Mouse (Mus musculus) neural tube, embryonic 15.5 days (tissue): ENCODE measurements around the gene Kcnk3. TPM values are rescaled to one million over a fixed set of nuclear protein-coding genes. Genes with fewer than 3 reads are reported as not detected.
A peak's percentile ranks its signal among the peaks of the same experiment; 100 is the strongest.

Experiments
- ATAC-seq: fragments of 200-750 bp; cut with Nextera tagmentation; 2 replicates; pipeline ENCODE4 v1.8.0; 2017; ENCODE audit warnings: mild to moderate bottlenecking, moderate TSS enrichment, moderate library complexity; ENCODE audit not compliant: low FRiP score
- H3K27ac ChIP-seq: fragments of 300-500 bp; sonication (generic); replicated peaks from 2 replicates; pipeline ENCODE4 v1.5.1; 2015; ENCODE audit warnings: mild to moderate bottlenecking, inconsistent platforms
- H3K27me3 ChIP-seq: fragments of 300-500 bp; sonication (generic); replicated peaks from 2 replicates; pipeline ENCODE4 v1.6.1; 2015; ENCODE audit warnings: inconsistent platforms
- H3K36me3 ChIP-seq: fragments of 300-500 bp; sonication (generic); 2 replicates; pipeline ENCODE4 v1.6.1; 2015; ENCODE audit warnings: inconsistent platforms
- H3K4me1 ChIP-seq: fragments of 300-500 bp; sonication (generic); 2 replicates; pipeline ENCODE4 v1.6.1; 2015; ENCODE audit warnings: inconsistent platforms
- H3K4me2 ChIP-seq: fragments of 300-500 bp; sonication (generic); 2 replicates; pipeline ENCODE4 v1.6.1; 2015; ENCODE audit warnings: inconsistent platforms, mild to moderate bottlenecking, moderate library complexity
- H3K4me3 ChIP-seq: fragments of 300-500 bp; sonication (generic); replicated peaks from 2 replicates; pipeline ENCODE4 v1.5.1; 2015; ENCODE audit warnings: mild to moderate bottlenecking, inconsistent platforms
- H3K9ac ChIP-seq: fragments of 300-500 bp; sonication (generic); replicated peaks from 2 replicates; pipeline ENCODE4 v1.6.1; 2015; ENCODE audit warnings: mild to moderate bottlenecking, inconsistent platforms
- H3K9me3 ChIP-seq: fragments of 300-500 bp; sonication (generic); replicated peaks from 2 replicates; pipeline ENCODE4 v1.6.1; 2016; ENCODE audit warnings: inconsistent platforms
- WGBS: fragments of 180-500 bp; shearing (Covaris S2); methylation state at CpG from one replicate; pipeline ENCODE4 v1.1.7; 2015; ENCODE audit warnings: mixed read lengths; 5-methylcytosine and 5-hydroxymethylcytosine counted together
- polyA plus RNA-seq: library from polyadenylated mRNA; unstranded; fragments of >200 nt; fragmentation: Nextera tagmentation; extraction: Ambion mirVana; gene quantifications from 2 replicates; pipeline ENCODE4 v1.2.1, GENCODE M21; 2015

The Kcnk3 gene
- polyA plus RNA-seq, 1 experiment from 2014 or later, result 12.9 TPM

- Histone ChIP-seq H3K4me3 (no peak overlapping the region), H3K27ac (no peak overlapping the region), H3K27me3 (peaks cover 10% of the 10 kb centered on the region)
These were observed 27.8 kb downstream of the Kcnk3 start for GRCm38 (mm10) chr5:30615819-30616218.

GRCm38 (mm10) chr5:30616644-30617043 lies 28.7 kb downstream of the Kcnk3 start:
- 0 out of 2 replicates have a peak, but pooled peaks have one; percentile 18 for ATAC-seq
- Histone ChIP-seq H3K27me3 (peaks cover 18% of the 10 kb centered on the region), H3K4me2 (no peak overlapping the region), H3K27ac (no peak overlapping the region; the same call in 1 of the 2 replicates), H3K4me3 (no peak overlapping the region), H3K9me3 (no peaks in the 10 kb centered on the region), H3K36me3 (no peaks in the 10 kb centered on the region), H3K9ac (no peak overlapping the region), H3K4me1 (peaks cover 30% of the 10 kb centered on the region)
- WGBS, result 27% methylated on average over 3 of the region's 3 CpGs

More at GRCm38 (mm10) chr5:30615819-30616218, 27.8 kb downstream of the Kcnk3 start:
- WGBS, result 88% methylated on average over 4 of the region's 4 CpGs
- Histone ChIP-seq H3K4me1 (peaks cover 32% of the 10 kb centered on the region), H3K9me3 (no peaks in the 10 kb centered on the region), H3K36me3 (no peaks in the 10 kb centered on the region), H3K4me2 (no peak overlapping the region), H3K9ac (no peak overlapping the region)
- no peak for ATAC-seq

GRCm38 (mm10) chr5:30617357-30617756 lies 29.4 kb downstream of the Kcnk3 start:
- no peak overlapping the region for H3K4me2 ChIP-seq
- H3K27me3 ChIP-seq, result peaks cover 23% of the 10 kb centered on the region
- ATAC-seq, result no peak
- H3K27ac ChIP-seq, result no peak overlapping the region
- H3K4me1 ChIP-seq, result peaks cover 35% of the 10 kb centered on the region
- no peaks in the 10 kb centered on the region for H3K36me3 ChIP-seq
- H3K9me3 ChIP-seq, result no peaks in the 10 kb centered on the region
- no peak overlapping the region for H3K4me3 ChIP-seq
- 40% methylated on average over 3 of the region's 3 CpGs for WGBS
- H3K9ac ChIP-seq, result no peak overlapping the region

GRCm38 (mm10) chr5:30617851-30618250 lies 29.9 kb downstream of the Kcnk3 start:
- Histone ChIP-seq H3K9ac (no peak overlapping the region), H3K9me3 (no peaks in the 10 kb centered on the region), H3K4me3 (no peak overlapping the region), H3K27me3 (peaks cover 28% of the 10 kb centered on the region), H3K27ac (no peak overlapping the region), H3K36me3 (no peaks in the 10 kb centered on the region), H3K4me2 (no peak overlapping the region), H3K4me1 (peaks cover 40% of the 10 kb centered on the region)
- ATAC-seq, result no peak
- 29% methylated on average over 11 of the region's 11 CpGs for WGBS

GRCm38 (mm10) chr5:30618376-30619003 lies 30.5 kb downstream of the Kcnk3 start:
- no peak overlapping the region for H3K4me3 ChIP-seq
- no peak overlapping the region for H3K4me2 ChIP-seq
- no peaks in the 10 kb centered on the region for H3K9me3 ChIP-seq
- H3K9ac ChIP-seq, result no peak overlapping the region
- peaks cover 30% of the 10 kb centered on the region for H3K27me3 ChIP-seq
- no peak overlapping the region for H3K27ac ChIP-seq
- 86% methylated on average over 8 of the region's 8 CpGs for WGBS
- H3K36me3 ChIP-seq, result no peaks in the 10 kb centered on the region
- no peak for ATAC-seq
- H3K4me1 ChIP-seq, result peaks cover 41% of the 10 kb centered on the region

- H3K27me3 ChIP-seq, result peaks cover 32% of the 10 kb centered on the region
- no peaks in the 10 kb centered on the region for H3K9me3 ChIP-seq
- no peak for ATAC-seq
- no peak overlapping the region for H3K27ac ChIP-seq
- peaks cover 37% of the 10 kb centered on the region for H3K4me1 ChIP-seq
- H3K9ac ChIP-seq, result no peak overlapping the region
- 73% methylated on average over 2 of the region's 2 CpGs for WGBS
- H3K4me2 ChIP-seq, result no peak overlapping the region
- H3K4me3 ChIP-seq, result no peak overlapping the region
- H3K36me3 ChIP-seq, result no peaks in the 10 kb centered on the region
These were observed 31.2 kb downstream of the Kcnk3 start for GRCm38 (mm10) chr5:30619211-30619610.

- Histone ChIP-seq H3K4me2 (no peak overlapping the region), H3K36me3 (no peaks in the 10 kb centered on the region), H3K9me3 (no peaks in the 10 kb centered on the region), H3K4me1 (peaks cover 24% of the 10 kb centered on the region), H3K9ac (no peak overlapping the region), H3K27me3 (peaks cover 33% of the 10 kb centered on the region), H3K4me3 (no peak overlapping the region), H3K27ac (no peak overlapping the region)
- 98% methylated on average over 20 of the region's 20 CpGs for WGBS
- no peak for ATAC-seq
These were observed 32.6 kb downstream of the Kcnk3 start for GRCm38 (mm10) chr5:30620567-30620966.

GRCm38 (mm10) chr5:30621211-30621790 lies 33.3 kb downstream of the Kcnk3 start:
- Histone ChIP-seq H3K4me3 (no peak overlapping the region), H3K36me3 (no peaks in the 10 kb centered on the region), H3K4me1 (peaks cover 24% of the 10 kb centered on the region), H3K9me3 (no peaks in the 10 kb centered on the region), H3K27me3 (peaks cover 33% of the 10 kb centered on the region), H3K27ac (no peak overlapping the region), H3K4me2 (no peak overlapping the region), H3K9ac (no peak overlapping the region)
- WGBS, result 90% methylated on average over 9 of the region's 9 CpGs
- ATAC-seq, result no peak

GRCm38 (mm10) chr5:30621844-30622176 lies 33.8 kb downstream of the Kcnk3 start:
- Histone ChIP-seq H3K9me3 (no peaks in the 10 kb centered on the region), H3K36me3 (no peaks in the 10 kb centered on the region), H3K4me1 (peaks cover 21% of the 10 kb centered on the region), H3K4me2 (peak overlapping the region; percentile 58), H3K4me3 (peak overlapping the region; percentile 31; the same call in 1 of the 2 replicates), H3K27me3 (peaks cover 33% of the 10 kb centered on the region), H3K27ac (no peak overlapping the region), H3K9ac (0 out of 2 replicates have a peak overlapping the region, but pooled peaks have one; percentile 8)
- 55% methylated on average over 22 of the region's 22 CpGs for WGBS
- ATAC-seq, result peak; percentile 49; the same call in 1 of the 2 replicates

- Histone ChIP-seq H3K9me3 (no peaks in the 10 kb centered on the region), H3K27me3 (peaks cover 33% of the 10 kb centered on the region), H3K36me3 (no peaks in the 10 kb centered on the region), H3K9ac (0 out of 2 replicates have a peak overlapping the region, but pooled peaks have one; percentile 8), H3K27ac (no peak overlapping the region), H3K4me2 (peak overlapping the region; percentile 58), H3K4me1 (peaks cover 21% of the 10 kb centered on the region), H3K4me3 (peak overlapping the region; percentile 31)
- peak; percentile 32 for ATAC-seq
- WGBS, result 3% methylated on average over 69 of the region's 69 CpGs
These were observed 34.3 kb downstream of the Kcnk3 start for GRCm38 (mm10) chr5:30622177-30622840.

GRCm38 (mm10) chr5:30622841-30623185 lies 34.8 kb downstream of the Kcnk3 start:
- 0 out of 2 replicates have a peak, but pooled peaks have one; percentile 9 for ATAC-seq
- Histone ChIP-seq H3K27me3 (peaks cover 32% of the 10 kb centered on the region), H3K4me1 (peaks cover 18% of the 10 kb centered on the region), H3K4me2 (peak overlapping the region; percentile 58), H3K4me3 (peak overlapping the region; percentile 31), H3K27ac (no peak overlapping the region), H3K9me3 (no peaks in the 10 kb centered on the region), H3K9ac (no peak overlapping the region), H3K36me3 (no peaks in the 10 kb centered on the region)
- WGBS, result 3% methylated on average over 10 of the region's 10 CpGs

- no peak overlapping the region for H3K4me3 ChIP-seq
- H3K9ac ChIP-seq, result no peak overlapping the region
- no peak overlapping the region for H3K27ac ChIP-seq
- peak overlapping the region; percentile 58; the same call in 1 of the 2 replicates for H3K4me2 ChIP-seq
- peaks cover 14% of the 10 kb centered on the region for H3K4me1 ChIP-seq
- 63% methylated on average over 2 of the region's 2 CpGs for WGBS
- H3K27me3 ChIP-seq, result peaks cover 29% of the 10 kb centered on the region
- no peak for ATAC-seq
- no peaks in the 10 kb centered on the region for H3K36me3 ChIP-seq
- no peaks in the 10 kb centered on the region for H3K9me3 ChIP-seq
These were observed 35.4 kb downstream of the Kcnk3 start for GRCm38 (mm10) chr5:30623380-30623779.
